Mouse (Mus musculus) erythroblast, adult 5-6 weeks (primary cell): ENCODE results near the gene Myo15b. TPM values are rescaled to one million over a fixed set of nuclear protein-coding genes. Genes with fewer than 3 reads are reported as not detected.

Source experiments
- ATAC-seq: replicated peaks from 2 replicates; pipeline ENCODE4 v1.8.0; 2016; ENCODE audit warnings: moderate number of reproducible peaks, mild to moderate bottlenecking, moderate TSS enrichment, inconsistent platforms; ENCODE audit not compliant: poor library complexity, low FRiP score, severe bottlenecking
- total RNA-seq, 2 experiments: library from RNA; stranded (forward) in 1 of 2; stranded (reverse) in 1 of 2; fragments of 150-400 nt in 1 of 2; fragments of 200-764, 138-1000 nt in 1 of 2; gene quantifications; 2 replicates each; pipeline versions ENCODE4 v1.2.3 to v1.2.4; 2015 to 2017; ENCODE audit warnings: low replicate concordance in 2 of 2

Myo15b gene
- total RNA-seq (2015; ENCODE audit: low replicate concordance) (not detected in 2 replicates), total RNA-seq (2017; ENCODE audit: low replicate concordance) (not detected in 2 replicates)

DNA sequence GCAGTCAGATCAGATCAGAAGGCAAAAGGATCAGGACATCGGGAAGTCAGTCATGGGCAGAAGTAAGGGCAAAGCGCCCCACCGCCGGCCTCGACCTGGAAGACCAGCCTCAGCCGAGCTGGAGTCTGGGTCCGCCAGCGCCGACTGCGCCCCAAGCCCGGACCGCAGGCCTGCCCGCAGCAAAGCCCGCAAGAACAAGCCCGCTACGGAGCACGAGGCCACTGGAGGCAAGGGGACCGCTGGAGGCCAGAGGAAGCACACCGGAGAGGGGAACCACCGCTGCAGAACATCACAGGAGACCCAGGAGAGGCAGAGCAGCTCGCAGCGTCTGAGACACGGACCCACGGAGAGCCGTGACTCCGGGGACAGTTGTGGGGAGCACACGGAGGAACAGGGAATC lies at the start of gene Myo15b:
Myo15b (plus strand) TSS at position 53 of the 400 bp plus-strand sequence.
- no peak for ATAC-seq

GRCm38 (mm10) chr11:115808696-115809310 lies 49.4 kb upstream of the Myo15b start:
- no peak for ATAC-seq

DNA sequence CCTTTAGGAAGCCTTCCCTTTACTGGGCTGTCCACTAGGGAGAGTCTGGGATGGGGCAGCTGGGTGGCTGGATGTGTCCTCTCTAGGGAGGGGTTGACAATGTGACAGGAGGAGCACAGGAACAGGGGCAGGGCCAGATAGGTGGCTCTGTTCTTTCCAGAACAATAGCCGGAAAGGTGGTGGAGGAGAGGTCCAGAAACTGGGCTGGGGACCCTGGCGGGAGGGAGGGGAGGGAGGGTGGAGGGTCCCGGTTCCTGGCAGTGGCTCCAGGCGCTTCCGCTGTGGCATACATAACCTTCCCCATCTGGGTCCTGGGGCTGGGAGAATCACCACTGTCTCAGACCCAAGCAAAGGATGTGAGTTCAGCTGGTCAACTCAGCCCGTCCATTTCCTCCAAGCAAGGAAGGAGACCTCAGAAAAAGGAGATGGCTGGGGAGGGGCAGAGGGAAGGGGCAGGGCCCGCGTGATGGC lies 48.9 kb upstream of the Myo15b start:
- ATAC-seq: no peak

DNA sequence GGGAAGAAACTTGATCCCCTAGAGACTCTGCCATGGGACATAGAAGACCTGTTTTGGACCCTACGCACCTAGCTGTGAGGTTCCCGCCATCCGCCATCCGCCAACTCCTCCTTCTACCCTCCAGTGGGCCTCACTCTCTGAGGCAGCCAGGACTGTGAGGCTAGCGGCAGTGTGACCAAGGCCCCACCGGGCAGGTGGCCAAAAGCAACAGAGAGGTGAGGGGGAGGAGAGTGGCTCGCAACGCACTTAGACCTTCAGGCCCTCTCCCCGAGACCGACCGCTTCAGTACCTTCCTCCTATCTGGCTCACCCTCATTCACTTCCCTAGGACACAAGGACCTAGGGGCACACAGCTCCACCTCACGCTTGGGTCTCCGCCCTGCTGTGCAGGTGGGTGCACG lies 47.8 kb upstream of the Myo15b start:
- ATAC-seq: no peak

- no peak for ATAC-seq
Measured at GRCm38 (mm10) chr11:115811381-115812093, 46.7 kb upstream of the Myo15b start.

GRCm38 (mm10) chr11:115812095-115812494 lies 46.1 kb upstream of the Myo15b start:
- no peak for ATAC-seq

GRCm38 (mm10) chr11:115812533-115813420 lies 45.4 kb upstream of the Myo15b start:
- 0 out of 2 replicates have a peak, but pooled peaks have one; percentile 1 for ATAC-seq

DNA sequence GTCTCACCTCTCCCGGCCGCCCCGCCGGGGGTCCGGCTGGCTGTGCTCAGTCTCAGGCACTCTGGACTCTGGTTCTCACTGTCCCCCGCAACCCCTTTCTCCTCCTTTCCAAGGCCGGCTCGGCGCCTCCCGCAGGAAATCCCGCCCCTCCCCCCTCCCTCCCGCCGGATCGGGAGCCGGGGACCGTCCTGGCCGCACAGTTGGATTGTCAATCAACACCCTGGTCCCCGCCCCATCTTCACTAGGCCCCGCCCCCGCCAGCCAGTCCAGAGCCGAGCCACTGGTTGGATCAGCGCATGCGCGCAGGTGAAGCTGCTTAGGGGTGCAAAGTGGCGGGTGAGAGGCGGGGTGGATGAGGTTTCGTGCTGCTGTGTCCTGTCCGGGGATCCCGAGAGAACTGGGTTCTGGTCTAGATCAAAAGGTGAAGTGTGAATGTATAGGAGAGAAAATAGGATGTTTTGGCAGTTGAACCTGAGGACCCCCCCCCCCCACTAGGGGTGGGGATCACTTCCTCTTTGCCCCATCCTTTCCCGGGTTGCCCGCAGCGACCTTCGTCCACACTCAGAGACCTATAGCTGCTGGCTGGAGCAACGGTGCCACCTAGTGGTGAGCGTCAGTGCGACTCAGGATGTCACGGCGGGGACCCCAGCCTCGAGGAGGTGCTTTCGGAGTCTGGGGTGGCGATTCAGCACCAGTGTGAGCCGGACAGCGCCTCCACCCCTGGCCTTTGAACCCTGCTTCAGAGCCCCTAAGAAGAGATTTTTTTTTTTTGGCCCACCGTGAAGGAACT lies 44.5 kb upstream of the Myo15b start, which contains the start of gene Caskin2:
Caskin2 (minus strand) TSS at position 133 of the 790 bp plus-strand sequence.
- ATAC-seq: peak; percentile 78

- peak; percentile 65 for ATAC-seq
Measured at GRCm38 (mm10) chr11:115814605-115815450, 43.4 kb upstream of the Myo15b start, which contains the start of gene Tsen54. Gene Tsen54, plus strand, starts transcription at chr11:115814724.

DNA sequence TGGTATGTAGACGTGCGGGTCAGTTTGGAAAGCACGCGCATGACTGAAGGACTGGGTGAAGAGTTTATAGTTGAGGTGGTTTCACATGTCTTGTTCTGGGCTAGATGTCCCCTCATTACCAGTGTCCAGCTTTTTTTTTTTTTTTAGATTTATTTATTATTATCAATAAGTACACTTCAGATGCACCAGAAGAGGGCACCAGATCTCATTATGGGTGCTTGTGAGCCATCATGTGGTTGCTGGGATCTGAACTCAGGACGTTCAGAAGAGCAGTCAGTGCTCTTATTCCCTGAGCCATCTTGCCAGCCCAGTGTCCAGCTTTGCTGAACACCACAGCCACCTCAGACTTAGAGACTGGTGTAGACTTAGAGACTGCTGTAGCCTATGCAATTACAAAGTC lies 40.9 kb upstream of the Myo15b start:
- no peak for ATAC-seq

DNA sequence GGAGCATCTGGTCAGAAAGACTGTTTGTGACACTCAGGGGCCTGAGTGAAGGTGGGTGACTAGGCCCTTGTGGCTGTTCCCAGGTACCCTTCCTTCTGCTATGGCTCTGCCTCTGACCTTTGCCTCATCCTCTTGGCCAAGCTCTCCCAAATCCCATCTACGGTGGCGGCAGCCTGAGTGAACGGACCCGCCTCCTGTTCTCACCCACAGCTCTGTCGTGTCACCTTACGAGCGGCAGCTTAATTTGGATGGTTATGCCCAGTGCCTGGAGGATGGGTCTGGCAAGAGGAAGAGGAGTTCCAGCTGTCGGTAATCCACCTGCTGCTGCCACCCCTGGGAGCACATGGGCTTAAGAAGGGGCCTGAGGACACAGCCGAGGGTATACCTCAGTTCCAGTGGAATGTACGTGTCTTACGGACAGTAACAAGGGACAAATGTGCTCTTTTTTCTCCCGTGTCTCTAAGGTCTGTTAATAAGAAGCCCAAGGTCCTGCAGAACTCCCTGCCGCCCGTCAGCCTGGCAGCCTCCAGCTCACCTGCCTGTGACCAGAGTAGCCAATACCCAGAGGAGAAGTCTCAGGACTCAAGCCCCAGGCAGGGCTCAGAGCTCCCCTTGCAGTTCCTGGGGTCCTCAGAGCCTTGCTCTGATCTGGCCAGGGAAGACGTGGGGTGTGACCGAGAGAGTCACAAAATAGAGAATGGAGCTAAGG lies 38.1 kb upstream of the Myo15b start:
- ATAC-seq: no peak

GRCm38 (mm10) chr11:115821001-115821400 lies 37.2 kb upstream of the Myo15b start:
- ATAC-seq: no peak

GRCm38 (mm10) chr11:115823774-115824740 lies 34.1 kb upstream of the Myo15b start, which contains the start of gene Llgl2:
Gene Llgl2, plus strand, starts transcription at chr11:115824049.
- ATAC-seq: peak; percentile 92

DNA sequence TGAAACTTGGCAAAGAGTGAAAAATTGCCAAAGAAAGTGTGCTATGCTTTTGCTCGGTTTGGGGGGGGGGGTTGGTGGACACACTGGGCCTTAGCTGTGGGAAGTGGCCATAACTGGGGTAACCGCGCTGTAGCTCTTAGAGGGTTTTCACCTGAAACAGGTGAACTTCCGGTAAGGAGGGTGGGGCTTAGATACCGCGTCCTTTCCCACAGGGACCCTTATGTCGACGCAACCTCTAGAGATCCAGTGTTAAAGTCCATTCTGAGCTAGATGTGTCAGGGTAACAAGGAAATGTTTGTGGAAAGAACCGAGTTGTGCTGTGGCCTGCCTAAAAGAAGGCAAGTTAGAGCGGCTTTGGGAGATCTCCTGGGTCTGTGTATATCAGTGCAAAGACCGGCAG lies 33.4 kb upstream of the Myo15b start:
- no peak for ATAC-seq

DNA sequence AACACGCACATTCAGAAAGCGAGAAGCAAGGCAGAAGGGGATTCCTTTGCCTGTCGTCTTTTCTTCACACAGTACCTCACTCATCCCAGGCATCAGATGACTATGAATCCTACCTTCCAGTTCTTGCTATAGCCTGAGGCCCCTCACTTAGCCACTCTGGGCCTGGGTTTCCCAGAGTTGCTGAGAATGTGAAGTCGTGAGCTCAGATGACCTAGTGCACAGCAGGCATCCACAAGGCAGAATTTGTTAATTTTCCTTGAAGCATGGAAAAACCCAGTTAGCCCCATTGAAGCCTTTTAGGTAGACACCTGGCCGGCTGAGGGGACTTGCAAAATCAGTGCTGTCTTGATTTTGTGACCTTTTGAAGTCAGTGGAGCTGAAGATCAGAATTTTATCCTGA lies 31.7 kb upstream of the Myo15b start:
- ATAC-seq: no peak

DNA sequence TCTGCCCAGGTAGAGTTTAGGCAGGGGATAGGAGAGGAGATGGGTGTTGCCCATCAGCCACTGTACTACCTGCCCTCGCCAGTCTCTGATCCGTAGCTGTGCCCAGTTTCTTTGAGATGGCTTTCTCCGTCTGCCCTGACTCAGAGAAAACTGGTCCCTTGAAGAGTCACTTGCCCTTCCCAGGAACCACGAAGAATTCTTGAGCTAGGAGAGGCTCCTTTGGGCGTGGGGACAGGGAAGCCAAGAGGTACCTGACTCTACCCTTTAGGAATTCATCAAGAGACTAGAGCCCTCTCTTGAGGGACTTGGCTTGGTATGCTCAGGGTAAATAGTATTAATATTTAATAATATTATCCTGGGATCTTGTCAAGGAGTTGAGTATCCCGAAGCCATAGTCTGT lies 30.6 kb upstream of the Myo15b start:
- ATAC-seq: no peak

DNA sequence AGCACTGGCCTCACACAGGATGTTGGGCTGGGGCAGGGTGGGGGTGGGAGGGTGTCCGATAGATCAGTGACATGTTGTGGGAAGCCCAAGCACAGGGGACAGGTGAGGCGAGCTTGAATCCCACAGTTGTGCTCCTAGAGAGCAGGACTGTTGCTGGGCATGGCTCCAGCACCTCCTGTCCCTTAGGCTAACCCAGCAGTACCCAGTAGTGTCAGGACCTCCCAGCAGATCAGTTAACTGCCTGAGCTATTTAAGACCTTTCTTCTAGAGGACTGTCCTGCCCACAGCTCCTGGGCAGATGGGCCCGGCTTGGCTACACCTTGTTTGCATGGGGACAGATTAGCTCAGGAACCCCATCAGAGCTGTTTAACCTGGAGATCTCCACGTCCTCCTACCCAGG lies 29.2 kb upstream of the Myo15b start:
- no peak for ATAC-seq
